Mouse (Mus musculus): Measurements from ENCODE around the gene Ctsd. TPM values are rescaled to one million over a fixed set of nuclear protein-coding genes. Genes with fewer than 3 reads are reported as not detected.
A peak's percentile ranks its signal among the peaks of the same experiment; 100 is the strongest.

Ctsd gene
- total and polyA plus RNA-seq, 2 experiments from 2014 or later, result 338 to 366 TPM

DNA sequence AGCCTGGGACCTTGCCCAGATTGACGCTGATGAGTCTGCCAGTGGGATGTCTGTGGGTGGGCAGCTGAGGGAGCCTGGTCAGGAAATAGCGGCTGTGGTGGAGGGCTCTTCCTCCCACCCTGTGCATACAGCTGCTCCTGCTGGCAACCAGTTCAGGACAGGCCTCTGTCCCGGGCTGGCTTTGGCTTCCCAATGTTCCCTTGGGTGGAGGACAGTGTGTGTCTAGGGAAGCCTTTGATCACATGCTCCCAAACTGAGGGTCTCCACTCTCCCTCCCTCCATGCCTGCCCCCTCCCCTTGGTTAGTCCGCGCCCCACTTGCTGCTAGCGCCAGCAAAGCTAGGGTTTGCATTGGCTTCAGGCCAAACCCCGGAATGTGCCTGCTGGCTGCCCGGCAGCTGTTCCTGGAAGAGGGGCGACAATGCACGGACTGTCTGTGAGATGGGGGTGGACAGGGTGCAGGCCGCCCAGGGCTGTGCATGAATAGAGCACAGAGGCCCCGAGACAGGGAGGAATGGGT lies 42.4 kb upstream of the Ctsd start:
- Histone ChIP-seq H3K9me3 (ENCODE audit: low read length) (no peaks in the 10 kb centered on the region), H3K36me3 (ENCODE audit: insufficient read depth) (no peaks in the 10 kb centered on the region), H3K4me3 (ENCODE audit: low read depth, low read length) (no peak overlapping the region), H3K9ac (no peak overlapping the region), H3K4me2 (ENCODE audit: low read depth) (no peak overlapping the region), H3K27ac (ENCODE audit: low read depth, low read length) (no peak overlapping the region), H3K4me1 (ENCODE audit: insufficient read depth) (no peaks in the 10 kb centered on the region), H3K27me3 (ENCODE audit: insufficient read depth, low read length) (no peaks in the 10 kb centered on the region)
- TF ChIP-seq CTCF (IDR thresholded peaks at IDR 0.05; ENCODE audit: low read depth), result no peak
- DNase-seq (peak; percentile 66), ATAC-seq (peak; percentile 85)
- 20% methylated on average over 12 of the region's 12 CpGs for WGBS

DNA sequence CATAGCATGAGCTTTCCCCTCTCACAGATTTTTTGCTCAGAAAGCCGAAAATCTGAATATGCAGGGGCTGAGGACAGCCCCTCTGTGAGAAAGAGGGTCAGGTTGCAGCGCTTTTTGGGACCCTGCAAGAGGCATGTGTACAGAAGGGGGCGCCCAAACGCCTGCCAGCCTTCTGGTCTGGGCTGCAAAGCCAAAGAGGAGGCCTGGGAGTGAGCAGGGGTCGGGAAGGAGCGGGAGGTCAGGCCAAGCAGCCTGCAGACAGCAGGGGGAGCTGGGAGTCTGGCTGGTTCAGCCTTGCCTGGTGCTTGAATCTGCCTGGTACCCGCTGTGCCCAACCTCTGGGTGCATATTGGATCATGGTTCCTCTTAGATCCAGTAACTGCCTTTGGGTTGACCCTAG lies 40.4 kb upstream of the Ctsd start:
- Histone ChIP-seq H3K9ac (no peak overlapping the region), H3K27me3 (ENCODE audit: insufficient read depth, low read length) (no peaks in the 10 kb centered on the region), H3K36me3 (ENCODE audit: insufficient read depth) (no peaks in the 10 kb centered on the region), H3K27ac (ENCODE audit: low read depth, low read length) (no peak overlapping the region), H3K4me3 (ENCODE audit: low read depth, low read length) (no peak overlapping the region), H3K4me2 (ENCODE audit: low read depth) (no peak overlapping the region), H3K9me3 (ENCODE audit: low read length) (no peaks in the 10 kb centered on the region), H3K4me1 (ENCODE audit: insufficient read depth) (no peaks in the 10 kb centered on the region)
- TF ChIP-seq CTCF (IDR thresholded peaks at IDR 0.05; ENCODE audit: low read depth), result peak; percentile 58
- WGBS, result 9% methylated on average over 7 of the region's 7 CpGs
- DNase-seq (peak; percentile 27), ATAC-seq (peak; percentile 59; the same call in 1 of the 2 replicates)

DNA sequence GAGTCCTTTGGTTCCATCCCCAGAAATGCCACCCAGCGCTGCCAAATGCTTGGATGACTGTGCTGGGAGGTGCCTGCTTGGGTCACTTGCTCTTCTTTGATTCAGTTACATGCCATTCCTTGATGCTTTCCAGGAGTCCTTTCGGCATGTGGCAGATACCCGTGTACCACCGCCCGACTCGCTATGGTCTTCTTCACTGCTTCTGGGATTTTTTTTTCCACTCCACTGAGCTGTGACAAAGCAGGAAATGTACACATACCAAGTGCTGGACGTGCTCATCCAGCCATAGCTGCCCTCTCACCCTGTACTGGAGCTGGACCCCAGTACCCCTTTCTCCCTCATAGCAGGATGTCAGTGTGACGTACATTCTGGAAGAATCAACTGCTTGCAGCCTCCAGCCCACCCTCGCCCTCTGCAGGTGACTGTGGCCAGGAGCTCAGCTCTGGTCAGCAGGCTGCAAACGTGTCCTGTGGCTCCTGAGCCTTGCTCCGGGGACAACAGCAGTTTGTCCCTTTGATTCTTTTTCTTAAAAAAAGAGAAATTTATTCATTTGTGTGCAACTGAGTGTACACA lies 37.9 kb upstream of the Ctsd start:
- Histone ChIP-seq H3K4me2 (ENCODE audit: low read depth) (no peak overlapping the region), H3K9me3 (ENCODE audit: low read length) (no peaks in the 10 kb centered on the region), H3K4me3 (ENCODE audit: low read depth, low read length) (no peak overlapping the region), H3K9ac (no peak overlapping the region), H3K27me3 (ENCODE audit: insufficient read depth, low read length) (no peaks in the 10 kb centered on the region), H3K27ac (ENCODE audit: low read depth, low read length) (no peak overlapping the region), H3K4me1 (ENCODE audit: insufficient read depth) (no peaks in the 10 kb centered on the region), H3K36me3 (ENCODE audit: insufficient read depth) (no peaks in the 10 kb centered on the region)
- 58% methylated on average over 11 of the region's 11 CpGs for WGBS
- DNase-seq (no peak), ATAC-seq (no peak)
- TF ChIP-seq CTCF (IDR thresholded peaks at IDR 0.05; ENCODE audit: low read depth), result peak; percentile 38

DNA sequence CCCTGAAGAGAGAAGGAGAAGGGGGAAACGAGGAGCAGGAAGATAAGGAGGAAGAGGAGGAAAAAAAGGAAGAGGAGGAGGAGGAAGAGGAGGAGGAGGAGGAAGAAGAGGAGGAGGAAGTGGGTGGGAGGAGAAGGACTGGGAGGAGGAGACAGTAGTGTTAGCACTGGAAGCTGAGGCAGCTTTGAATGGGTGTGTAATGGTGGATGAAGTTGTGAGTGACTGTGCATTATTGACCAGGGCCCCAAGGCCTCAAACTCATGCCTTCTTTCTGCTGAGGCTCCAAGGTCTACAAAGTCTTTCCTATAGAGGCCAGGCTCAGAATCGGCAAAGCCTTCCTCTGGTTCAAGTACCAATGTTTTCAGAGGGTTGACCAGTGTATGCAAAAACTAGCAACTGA lies 34.0 kb upstream of the Ctsd start:
- no peak for ATAC-seq
- H3K36me3 ChIP-seq (ENCODE audit: insufficient read depth), result no peaks in the 10 kb centered on the region

DNA sequence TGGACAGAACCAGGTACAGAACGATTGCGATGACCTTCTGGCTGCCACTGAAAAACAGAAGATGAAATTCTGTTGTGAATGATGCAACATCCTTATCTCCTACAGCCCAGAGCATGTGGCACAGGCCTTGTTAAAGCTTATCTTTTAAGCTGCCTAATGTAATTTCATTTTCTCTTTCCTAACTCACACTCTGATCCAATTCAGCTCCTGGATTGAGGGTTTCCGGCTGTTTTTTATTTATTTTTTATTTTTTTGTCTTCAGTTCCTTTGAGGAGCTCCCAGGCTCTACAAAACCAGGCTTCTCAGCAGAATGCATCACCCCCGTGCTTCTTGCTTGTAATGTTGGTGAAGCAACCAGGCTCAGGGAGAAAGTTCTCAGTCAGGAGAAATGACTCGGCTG lies 32.0 kb upstream of the Ctsd start:
- Histone ChIP-seq H3K27ac (ENCODE audit: low read depth, low read length) (no peak overlapping the region), H3K9me3 (ENCODE audit: low read length) (no peaks in the 10 kb centered on the region), H3K9ac (no peak overlapping the region), H3K4me2 (ENCODE audit: low read depth) (no peak overlapping the region), H3K4me1 (ENCODE audit: insufficient read depth) (no peaks in the 10 kb centered on the region), H3K27me3 (ENCODE audit: insufficient read depth, low read length) (no peaks in the 10 kb centered on the region), H3K4me3 (ENCODE audit: low read depth, low read length) (no peak overlapping the region), H3K36me3 (ENCODE audit: insufficient read depth) (no peaks in the 10 kb centered on the region)
- no peak for TF ChIP-seq CTCF (IDR thresholded peaks at IDR 0.05; ENCODE audit: low read depth)
- 87% methylated on average over 5 of the region's 5 CpGs for WGBS
- ATAC-seq, result no peak
- DNase-seq, result no peak

More for the DNA sequence above, 34.0 kb upstream of the Ctsd start:
- Histone ChIP-seq H3K4me3 (ENCODE audit: low read depth, low read length) (no peak overlapping the region), H3K27me3 (ENCODE audit: insufficient read depth, low read length) (no peaks in the 10 kb centered on the region), H3K9ac (no peak overlapping the region), H3K4me2 (ENCODE audit: low read depth) (no peak overlapping the region), H3K27ac (ENCODE audit: low read depth, low read length) (no peak overlapping the region), H3K9me3 (ENCODE audit: low read length) (no peaks in the 10 kb centered on the region), H3K4me1 (ENCODE audit: insufficient read depth) (no peaks in the 10 kb centered on the region)
- TF ChIP-seq CTCF (IDR thresholded peaks at IDR 0.05; ENCODE audit: low read depth), result no peak
- DNase-seq, result no peak
- WGBS, result 78% methylated on average over 2 of the region's 2 CpGs

DNA sequence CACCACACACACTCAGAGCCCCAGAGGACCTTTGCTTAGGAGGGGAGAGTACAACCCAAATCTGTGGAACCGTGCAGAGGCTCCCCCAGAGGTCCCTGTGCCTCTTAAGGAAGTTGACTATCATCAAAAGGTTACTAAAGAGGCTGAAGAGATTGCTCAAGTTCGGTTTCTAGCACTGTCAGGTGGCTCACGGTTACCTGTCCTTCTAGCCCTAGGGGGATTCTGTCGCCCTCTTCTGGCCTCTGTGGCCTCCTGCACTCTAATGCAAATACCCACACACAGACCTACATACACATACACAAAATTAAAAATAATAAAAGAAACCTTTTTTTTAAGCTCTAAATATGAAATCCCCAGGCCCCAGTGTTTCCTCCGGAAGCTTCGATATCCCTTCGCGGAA lies 30.8 kb upstream of the Ctsd start:
- WGBS, result 92% methylated on average over 8 of the region's 8 CpGs
- no peaks in the 10 kb centered on the region for H3K4me1 ChIP-seq (ENCODE audit: insufficient read depth)
- no peaks in the 10 kb centered on the region for H3K27me3 ChIP-seq (ENCODE audit: insufficient read depth, low read length)
- H3K9ac ChIP-seq, result no peak overlapping the region
- no peak overlapping the region for H3K27ac ChIP-seq (ENCODE audit: low read depth, low read length)
- no peak overlapping the region for H3K4me3 ChIP-seq (ENCODE audit: low read depth, low read length)
- no peaks in the 10 kb centered on the region for H3K36me3 ChIP-seq (ENCODE audit: insufficient read depth)
- H3K9me3 ChIP-seq (ENCODE audit: low read length), result no peaks in the 10 kb centered on the region
- ATAC-seq, result no peak
- no peak overlapping the region for H3K4me2 ChIP-seq (ENCODE audit: low read depth)
- TF ChIP-seq CTCF (IDR thresholded peaks at IDR 0.05; ENCODE audit: low read depth), result no peak
- DNase-seq, result no peak

DNA sequence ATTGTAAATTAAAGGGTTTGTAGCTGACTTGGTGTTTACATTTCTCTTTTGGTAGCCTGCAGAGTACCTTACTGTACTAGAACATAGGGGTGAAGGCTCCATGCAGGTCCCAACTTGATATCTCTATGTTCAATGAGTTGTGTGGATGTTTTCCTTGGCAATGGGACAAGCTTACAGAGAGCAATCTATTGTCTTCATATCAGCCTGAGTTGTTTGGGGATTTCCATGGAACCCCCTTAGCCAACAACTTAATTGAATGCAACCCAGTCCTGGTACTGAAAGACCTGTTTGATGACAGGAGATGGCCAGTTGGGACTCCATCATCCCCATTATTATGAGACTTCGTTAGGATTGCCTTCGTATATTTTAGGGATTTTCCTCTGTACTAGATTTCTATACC lies 30.2 kb upstream of the Ctsd start:
- Histone ChIP-seq H3K27ac (ENCODE audit: low read depth, low read length) (no peak overlapping the region), H3K4me1 (ENCODE audit: insufficient read depth) (no peaks in the 10 kb centered on the region), H3K4me3 (ENCODE audit: low read depth, low read length) (no peak overlapping the region), H3K9me3 (ENCODE audit: low read length) (no peaks in the 10 kb centered on the region), H3K36me3 (ENCODE audit: insufficient read depth) (no peaks in the 10 kb centered on the region), H3K4me2 (ENCODE audit: low read depth) (no peak overlapping the region), H3K9ac (no peak overlapping the region), H3K27me3 (ENCODE audit: insufficient read depth, low read length) (no peaks in the 10 kb centered on the region)
- DNase-seq, result no peak
- WGBS, result 89% methylated on average over 2 of the region's 2 CpGs
- TF ChIP-seq CTCF (IDR thresholded peaks at IDR 0.05; ENCODE audit: low read depth), result no peak
- no peak for ATAC-seq
